Comparison of ENCODE assay signal across 27 mouse cellular contexts in the genomic region with DNA sequence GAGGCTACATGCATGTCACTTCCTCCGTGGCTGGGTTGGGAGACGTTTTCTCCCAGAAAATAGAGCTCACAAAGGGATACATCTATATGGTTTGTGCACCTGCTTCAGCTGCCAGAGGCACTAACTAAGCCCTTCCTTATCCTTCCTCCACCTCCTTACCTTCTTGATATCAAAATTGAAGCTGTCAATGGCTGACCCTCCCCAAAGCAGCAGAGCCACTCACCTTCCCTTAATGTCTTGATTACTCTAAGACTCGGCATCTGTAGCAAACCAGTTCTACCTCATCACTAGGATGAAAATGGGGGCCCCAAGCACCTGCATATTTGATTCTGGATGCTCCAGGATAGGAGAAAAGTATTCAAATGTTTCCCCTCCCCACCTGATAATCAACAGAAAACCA.
"Had no signal": no experiment of that assay in that cellular context is flagged by ENCODE, and none has a peak within 500 bp of the region (broad histone marks: within the 10 kb centered on the region; RNA-seq: fewer than 3 reads in every experiment).

No protein-coding gene starts in this region.

- H3K4me3 ChIP-seq: left cerebral cortex, adult 2 months; limb, embryonic 10.5 days; limb, embryonic 12.5 days; limb, embryonic 13.5 days; limb, embryonic 15.5 days; liver, embryonic 12.5 days; liver, embryonic 13.5 days; liver, embryonic 15.5 days; lung, embryonic 15.5 days; megakaryocyte, embryonic 14.5 days; midbrain, embryonic 12.5 days; midbrain, embryonic 13.5 days; midbrain, embryonic 15.5 days; myocyte; neural tube, embryonic 12.5 days had no signal

- H3K4me1 ChIP-seq: limb, embryonic 10.5 days; limb, embryonic 12.5 days; limb, embryonic 13.5 days; limb, embryonic 15.5 days; liver, embryonic 12.5 days; liver, embryonic 13.5 days; liver, embryonic 15.5 days; lung, embryonic 15.5 days; megakaryocyte, embryonic 14.5 days; midbrain, embryonic 12.5 days; midbrain, embryonic 13.5 days; midbrain, embryonic 15.5 days; neural tube, embryonic 12.5 days had no signal

- H3K9me3 ChIP-seq: limb, embryonic 10.5 days; limb, embryonic 12.5 days; limb, embryonic 13.5 days; limb, embryonic 15.5 days; liver, embryonic 12.5 days; liver, embryonic 13.5 days; liver, embryonic 15.5 days; lung, embryonic 15.5 days; megakaryocyte, embryonic 14.5 days; midbrain, embryonic 12.5 days; midbrain, embryonic 13.5 days; midbrain, embryonic 15.5 days; neural tube, embryonic 12.5 days had no signal

- H3K36me3 ChIP-seq: limb, embryonic 10.5 days; limb, embryonic 12.5 days; limb, embryonic 13.5 days; limb, embryonic 15.5 days; liver, embryonic 12.5 days; liver, embryonic 13.5 days; liver, embryonic 15.5 days; lung, embryonic 15.5 days; midbrain, embryonic 12.5 days; midbrain, embryonic 13.5 days; midbrain, embryonic 15.5 days; neural tube, embryonic 12.5 days had no signal

- H3K9ac ChIP-seq: limb, embryonic 12.5 days; limb, embryonic 13.5 days; limb, embryonic 15.5 days; liver, embryonic 12.5 days; liver, embryonic 13.5 days; liver, embryonic 14.5 days; liver, embryonic 15.5 days; liver, postnatal 0 days; lung, embryonic 14.5 days; lung, embryonic 15.5 days; midbrain, embryonic 12.5 days; midbrain, embryonic 13.5 days; midbrain, embryonic 15.5 days; neural tube, embryonic 12.5 days had no signal

- H3K27me3 ChIP-seq: limb, embryonic 13.5 days; limb, embryonic 15.5 days; liver, embryonic 12.5 days; liver, embryonic 13.5 days; liver, embryonic 15.5 days; lung, embryonic 15.5 days; midbrain, embryonic 12.5 days; midbrain, embryonic 13.5 days; midbrain, embryonic 15.5 days; neural tube, embryonic 12.5 days had no signal

- ATAC-seq: liver, embryonic 12.5 days; liver, postnatal 0 days; lung, postnatal 0 days; midbrain, embryonic 13.5 days; midbrain, embryonic 15.5 days; midbrain, embryonic 16.5 days had no signal

- DNase-seq: left cerebral cortex, postnatal 4 days; liver, embryonic 13.5 days; liver, postnatal 0 days; lung, adult 18-20 months; lung, adult 2 months; lung, embryonic 14.5 days; lung, postnatal 14 days; midbrain, embryonic 14.5 days had no signal

- H3K4me2 ChIP-seq: limb, embryonic 12.5 days; limb, embryonic 13.5 days; limb, embryonic 15.5 days; liver, embryonic 11.5 days; liver, embryonic 12.5 days; liver, embryonic 13.5 days; liver, embryonic 15.5 days; lung, embryonic 14.5 days; lung, embryonic 15.5 days; midbrain, embryonic 12.5 days; midbrain, embryonic 13.5 days; midbrain, embryonic 15.5 days; neural tube, embryonic 12.5 days had no signal

- H3K27ac ChIP-seq: left cerebral cortex, adult 2 months; limb, embryonic 10.5 days; limb, embryonic 12.5 days; limb, embryonic 13.5 days; limb, embryonic 15.5 days; liver, embryonic 12.5 days; liver, embryonic 13.5 days; liver, embryonic 14.5 days; liver, embryonic 15.5 days; lung, embryonic 15.5 days; macrophage; midbrain, embryonic 12.5 days; midbrain, embryonic 13.5 days; midbrain, embryonic 15.5 days; neural tube, embryonic 12.5 days had no signal
